Mouse (Mus musculus): ENCODE results near the gene Rcor3.

The Rcor3 gene

DNA sequence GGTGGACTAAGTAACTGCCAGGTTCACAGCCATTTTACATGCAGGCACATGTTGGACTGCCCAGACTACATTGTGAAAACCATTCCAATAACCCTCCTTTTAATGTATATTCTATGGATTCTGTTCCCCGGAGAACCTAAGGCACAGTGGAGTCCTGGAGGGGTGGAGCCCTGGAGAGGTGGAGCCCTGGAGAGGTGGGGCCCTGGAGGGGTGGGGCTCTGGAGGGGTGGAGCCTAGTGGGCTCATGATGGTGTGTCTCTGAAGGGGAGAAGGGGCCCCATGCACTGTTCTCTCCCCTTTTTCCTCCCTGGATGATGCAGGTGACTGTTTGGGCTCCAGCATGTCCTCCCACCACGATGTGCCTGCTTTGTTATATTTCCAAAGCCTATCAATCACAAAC is 69.7 kb downstream of the Rcor3 start:
- no peak for DNase-seq

DNA sequence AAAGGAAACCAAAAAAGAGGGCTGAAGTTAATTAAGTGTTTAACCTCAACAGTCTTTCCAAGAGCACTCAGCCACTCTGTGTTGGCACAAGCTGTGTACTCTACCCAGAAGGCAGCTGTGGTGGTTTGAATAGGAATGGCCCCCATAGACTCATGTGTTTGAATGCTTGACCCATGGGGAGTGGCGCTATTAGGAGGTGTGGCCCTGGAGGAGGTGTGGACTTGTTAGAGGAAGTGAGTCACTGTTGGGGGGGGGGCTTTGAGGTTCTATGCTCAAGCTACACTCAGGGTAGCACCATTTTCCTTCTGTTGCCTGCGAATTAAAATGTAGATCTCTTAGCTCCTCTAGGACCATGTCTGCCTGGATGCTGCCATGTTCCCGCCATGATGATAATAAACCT is 70.9 kb downstream of the Rcor3 start:
- DNase-seq = no peak

DNA sequence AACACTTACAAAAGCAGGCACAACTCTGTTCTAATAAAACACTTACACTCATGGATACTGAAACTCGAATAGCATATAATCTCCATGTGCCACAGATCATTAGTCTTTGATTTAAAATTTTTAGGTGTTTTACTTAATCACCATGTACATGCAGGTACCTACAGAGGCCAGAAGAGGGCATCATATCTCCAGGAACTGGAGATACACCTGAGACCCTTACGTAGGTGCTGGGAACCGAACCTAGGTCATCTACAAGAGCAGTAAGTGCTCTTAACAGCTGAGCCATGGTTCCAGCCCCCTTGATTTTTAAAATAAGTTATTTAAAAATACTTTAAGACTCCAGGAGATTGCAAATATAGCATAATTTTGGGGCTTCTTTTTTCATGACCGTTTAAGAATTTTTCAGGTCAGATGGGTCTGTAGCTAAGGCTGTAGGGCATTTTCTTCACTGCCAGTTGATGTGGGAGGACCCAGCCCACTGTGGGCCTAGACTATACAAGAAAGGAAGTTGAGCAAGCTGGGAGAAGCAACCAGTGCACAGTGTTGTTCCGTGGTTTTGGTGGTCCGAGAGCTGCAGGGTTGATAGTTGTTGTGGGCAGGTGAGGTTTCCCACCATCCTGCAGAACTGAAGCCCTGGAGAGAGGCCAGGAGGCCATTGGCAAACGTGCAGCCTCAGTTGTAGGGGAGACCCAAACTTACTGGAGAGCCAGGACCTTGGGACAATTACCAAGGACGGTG is 74.5 kb downstream of the Rcor3 start:
- no peak for DNase-seq

DNA sequence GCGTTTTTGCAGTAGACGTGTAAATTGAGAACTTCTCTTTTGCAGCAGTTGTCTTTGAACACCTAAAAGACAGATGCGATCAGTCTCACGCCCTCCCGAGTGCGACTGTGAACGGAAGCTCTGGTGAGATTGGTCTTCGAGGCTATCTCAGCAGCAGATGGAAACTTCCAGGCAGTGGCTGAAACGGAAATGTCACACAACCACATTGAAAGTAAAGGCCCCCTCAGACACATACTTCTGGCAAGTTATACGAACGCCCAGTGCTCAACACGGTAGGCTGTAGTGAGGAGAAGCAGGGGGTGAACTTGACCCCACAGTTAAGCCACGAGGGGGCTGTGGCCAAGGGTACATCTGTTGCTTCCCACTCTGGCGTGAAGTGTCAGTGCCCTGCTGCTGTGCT is 75.2 kb downstream of the Rcor3 start:
- DNase-seq = no peak

DNA sequence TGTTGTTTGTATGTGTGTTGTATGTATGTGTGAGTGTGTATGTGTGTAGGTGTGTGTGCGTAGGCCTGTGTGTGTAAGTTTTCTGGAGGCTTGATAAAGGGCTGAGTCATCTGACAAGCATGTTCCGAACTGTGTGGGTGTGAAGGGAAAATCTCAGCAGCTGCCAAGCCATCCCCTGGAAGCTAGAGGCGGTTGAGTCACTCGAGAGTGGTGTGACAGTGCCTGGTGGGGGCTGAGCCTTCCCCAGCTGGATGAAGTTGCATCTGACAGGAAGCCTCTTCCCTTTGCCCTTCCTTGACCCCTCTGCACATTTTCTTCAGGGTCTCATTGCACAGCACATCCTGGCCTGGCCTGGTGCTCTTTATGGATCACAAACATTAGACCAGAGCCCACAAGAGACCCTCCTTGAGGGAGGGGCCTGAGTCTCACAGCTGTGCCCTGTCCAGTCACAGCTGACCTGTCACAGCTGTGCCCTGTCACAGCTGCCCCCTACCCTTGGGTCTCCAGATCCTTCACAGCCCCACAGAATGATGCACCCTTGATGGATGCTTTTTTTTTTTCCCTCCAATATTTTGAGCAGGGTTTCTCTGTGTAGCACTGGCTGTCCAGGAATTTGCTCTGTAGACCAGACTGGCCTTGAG is 76.1 kb downstream of the Rcor3 start:
- no peak for DNase-seq

DNA sequence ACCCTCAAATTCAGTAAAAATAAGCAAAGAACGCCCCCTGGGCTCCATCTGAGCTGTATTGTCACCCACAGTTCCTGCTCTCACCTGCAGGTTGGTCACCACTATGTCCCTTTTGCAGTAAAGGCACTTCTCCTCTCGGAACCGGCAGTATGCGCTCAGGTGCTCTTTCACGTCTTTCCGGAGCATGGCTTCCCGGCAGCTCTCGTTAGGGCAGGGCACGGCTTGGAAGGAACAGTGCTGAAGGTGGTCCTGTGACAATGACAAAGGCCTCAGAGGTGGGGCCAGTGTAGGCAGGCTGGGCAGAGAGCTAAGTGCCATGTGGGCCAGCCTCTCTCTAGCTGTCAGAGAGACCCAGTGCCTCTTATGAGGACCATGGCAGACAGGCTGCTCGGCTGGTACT is 79.0 kb downstream of the Rcor3 start:
- DNase-seq = no peak

DNA sequence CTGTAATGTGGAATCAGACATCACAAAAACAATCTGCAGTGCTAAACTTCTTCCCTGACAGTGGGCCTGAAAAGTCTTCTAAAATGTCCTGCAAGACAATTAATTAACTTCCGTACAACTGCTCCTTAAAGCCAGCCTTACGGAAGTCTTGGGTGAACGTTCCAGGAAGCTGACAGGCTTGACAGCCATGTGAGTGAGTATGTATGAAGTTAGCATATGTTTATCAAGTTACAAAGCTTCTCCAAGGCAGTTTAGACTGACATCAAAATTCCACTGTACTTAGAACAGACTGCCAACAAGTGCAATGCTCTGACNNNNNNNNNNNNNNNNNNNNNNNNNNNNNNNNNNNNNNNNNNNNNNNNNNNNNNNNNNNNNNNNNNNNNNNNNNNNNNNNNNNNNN is 84.1 kb downstream of the Rcor3 start:
- no peak for DNase-seq

DNA sequence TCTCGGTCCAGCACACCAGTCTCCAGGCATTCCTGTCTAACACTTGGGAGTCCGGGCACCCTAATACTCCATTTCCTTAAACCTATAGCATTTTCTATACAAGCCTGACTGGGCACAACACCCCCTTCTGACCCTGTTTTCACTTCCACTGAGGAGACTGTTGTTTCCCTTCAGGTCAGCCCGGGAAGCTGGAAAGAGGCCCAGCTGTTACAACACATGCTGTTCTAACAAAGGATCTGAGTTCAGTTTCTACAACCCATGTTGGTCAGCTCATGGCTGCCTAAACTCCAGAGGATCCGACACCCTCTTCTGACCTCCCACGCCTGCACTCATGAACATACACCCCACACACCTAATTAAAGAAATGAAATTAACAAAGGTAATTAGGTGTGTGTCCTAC is 84.9 kb downstream of the Rcor3 start:
- DNase-seq = no peak

DNA sequence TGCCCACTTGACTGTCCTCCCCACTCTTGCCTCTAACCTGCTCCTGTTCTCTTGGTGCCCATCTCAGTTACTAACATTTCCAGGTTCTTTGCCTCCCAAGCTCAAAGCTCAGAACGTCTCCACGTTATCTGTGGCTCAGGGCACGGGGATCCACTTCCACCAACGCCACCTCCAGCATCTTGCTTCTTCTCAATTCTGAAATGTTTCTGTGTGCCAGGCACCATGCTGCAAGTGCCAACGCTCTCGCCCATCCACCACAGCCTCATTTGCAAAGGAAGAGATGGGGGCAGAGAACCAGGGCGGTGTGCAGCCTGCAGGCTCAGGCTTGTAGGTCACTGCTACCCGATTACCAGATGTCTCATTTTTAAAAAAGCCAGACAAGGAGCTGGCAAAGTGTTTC is 85.4 kb downstream of the Rcor3 start:
- DNase-seq = no peak
